ENCODE assay signal across 7 mouse cellular contexts in the genomic region with DNA sequence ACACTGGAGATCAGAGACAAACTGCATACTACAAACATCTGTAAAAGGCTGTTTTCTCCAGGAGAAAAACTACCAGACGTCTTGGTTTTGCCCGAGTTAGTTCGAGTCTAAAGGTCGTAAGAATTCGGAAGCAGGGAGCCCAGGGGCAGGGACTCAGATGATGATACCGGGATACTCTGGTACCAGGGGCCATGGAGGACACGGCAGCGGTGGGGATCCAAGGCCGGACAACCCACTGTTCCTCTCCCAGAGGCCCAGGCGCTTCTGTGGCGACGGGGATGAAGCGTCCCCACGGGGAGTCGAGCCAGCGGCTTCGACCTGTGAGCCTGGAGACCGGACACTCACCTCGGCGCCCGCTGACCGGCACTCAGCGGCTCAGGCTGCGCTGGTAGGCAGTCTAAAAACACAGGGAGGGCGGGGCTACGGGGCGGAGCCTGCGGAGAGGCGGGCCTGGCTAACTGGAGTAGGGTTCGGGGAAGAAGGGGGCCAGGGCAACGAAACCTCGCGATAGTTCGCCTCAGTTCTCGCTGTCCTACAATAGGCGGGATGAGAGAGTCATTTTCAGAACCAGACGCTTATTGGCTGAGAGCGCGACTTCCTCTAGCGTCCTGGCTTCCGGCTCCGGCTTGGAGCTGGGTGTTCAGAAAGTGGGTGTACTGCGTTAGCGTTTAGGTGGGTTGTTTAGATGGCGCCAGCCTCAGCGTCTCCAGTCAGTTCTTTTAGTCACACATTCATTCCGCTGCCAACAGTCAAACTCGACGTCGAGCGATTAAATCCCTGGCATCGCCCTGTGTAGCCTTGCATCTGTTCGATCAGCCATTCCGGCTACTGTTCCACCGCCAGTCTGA. TPM values are rescaled to one million over a fixed set of nuclear protein-coding genes. Genes with fewer than 3 reads are reported as not detected.
DNase-seq lines count a peak whose midpoint lies in the region; ATAC-seq lines count a peak whose summit lies in the region.

Lrrc28 (minus strand) TSS at position 436 of the 848 bp plus-strand sequence.

- H3K9me3 ChIP-seq in embryonic facial prominence, embryonic 11.5 days (replicated peaks; ENCODE audit: control insufficient read depth, low read length): no peaks in the 10 kb centered on the region
- no peaks in the 10 kb centered on the region for H3K9me3 ChIP-seq in limb, embryonic 10.5 days (replicated peaks)
- H3K9me3 ChIP-seq in midbrain, embryonic 13.5 days: no peaks in the 10 kb centered on the region

- under 1% methylated on average over 54 of the region's 55 CpGs for WGBS in embryonic facial prominence, embryonic 11.5 days
- WGBS in limb, embryonic 10.5 days: under 1% methylated on average over 55 of the region's 55 CpGs
- under 1% methylated on average over 55 of the region's 55 CpGs for WGBS in midbrain, embryonic 13.5 days

- H3K27me3 ChIP-seq in embryonic facial prominence, embryonic 11.5 days (ENCODE audit: control insufficient read depth, insufficient read depth, low read length): no peaks in the 10 kb centered on the region
- H3K27me3 ChIP-seq in limb, embryonic 10.5 days (ENCODE audit: low read depth, poor library complexity, severe bottlenecking): no peaks in the 10 kb centered on the region
- H3K27me3 ChIP-seq in midbrain, embryonic 13.5 days: no peaks in the 10 kb centered on the region

- H3K36me3 ChIP-seq in embryonic facial prominence, embryonic 11.5 days (replicated peaks; ENCODE audit: control insufficient read depth, insufficient read depth, low read depth, low read length): no peaks in the 10 kb centered on the region
- no peaks in the 10 kb centered on the region for H3K36me3 ChIP-seq in limb, embryonic 10.5 days
- H3K36me3 ChIP-seq in midbrain, embryonic 13.5 days: peaks cover 5% of the 10 kb centered on the region

- peak within 1 kb of the TSS; percentile 76 for H3K9ac ChIP-seq in embryonic facial prominence, embryonic 11.5 days (replicated peaks; ENCODE audit: low read length)
- peak within 1 kb of the TSS; percentile 85 for H3K9ac ChIP-seq in midbrain, embryonic 13.5 days (replicated peaks)

- no peaks in the 10 kb centered on the region for H3K4me1 ChIP-seq in embryonic facial prominence, embryonic 11.5 days (ENCODE audit: control insufficient read depth, insufficient read depth, low read length)
- H3K4me1 ChIP-seq in limb, embryonic 10.5 days: peaks cover 37% of the 10 kb centered on the region
- H3K4me1 ChIP-seq in midbrain, embryonic 13.5 days (replicated peaks): peaks cover 42% of the 10 kb centered on the region

- peak within 1 kb of the TSS; percentile 60 for H3K4me2 ChIP-seq in embryonic facial prominence, embryonic 11.5 days (ENCODE audit: low read depth, low read length)
- peak within 1 kb of the TSS; percentile 75 for H3K4me2 ChIP-seq in midbrain, embryonic 13.5 days (replicated peaks)

- peak; percentile 99 for DNase-seq in adrenal gland, postnatal 14 days
- DNase-seq in embryonic facial prominence, embryonic 11.5 days (ENCODE audit: low spot score): peak; percentile 99
- peak; percentile 99 for DNase-seq in kidney, adult 11 months
- DNase-seq in limb, embryonic 10.5 days (ENCODE audit: low spot score): peak; percentile 96
- DNase-seq in spleen, adult 12 weeks (ENCODE audit: low spot score): peak; percentile 93

- peak; percentile 97 for ATAC-seq in embryonic facial prominence, embryonic 11.5 days (replicated peaks; ENCODE audit: insufficient number of reproducible peaks, low FRiP score, low TSS enrichment, low read depth)
- ATAC-seq in granulocyte monocyte progenitor cell, adult 5-6 weeks (replicated peaks; ENCODE audit: poor library complexity, severe bottlenecking): peak; percentile 97
- peak; percentile 99 for ATAC-seq in midbrain, embryonic 13.5 days

- H3K4me3 ChIP-seq in embryonic facial prominence, embryonic 11.5 days (ENCODE audit: low read depth, low read length): peak within 1 kb of the TSS; percentile 67
- peak within 1 kb of the TSS; percentile 66 for H3K4me3 ChIP-seq in limb, embryonic 10.5 days
- H3K4me3 ChIP-seq in midbrain, embryonic 13.5 days (replicated peaks): peak within 1 kb of the TSS; percentile 72

- peak within 1 kb of the TSS; percentile 65; the same call in 1 of the 2 replicates for H3K27ac ChIP-seq in embryonic facial prominence, embryonic 11.5 days (replicated peaks; ENCODE audit: low read depth, low read length)
- H3K27ac ChIP-seq in limb, embryonic 10.5 days: peak within 1 kb of the TSS; percentile 86
- peak within 1 kb of the TSS; percentile 90 for H3K27ac ChIP-seq in midbrain, embryonic 13.5 days

RNA-seq across cellular contexts. Expression of gene Lrrc28, which starts in this region (rescaled TPM):
- total RNA-seq in adrenal gland, postnatal 14 days (2021): 19.5 and 19.8 TPM in 2 replicates
- 24.9 and 27.6 TPM in 2 replicates for polyA plus RNA-seq in embryonic facial prominence, embryonic 11.5 days (2014; fragmentation: Nextera tagmentation; extraction: Ambion mirVana)
- total RNA-seq in granulocyte monocyte progenitor cell, adult 5-6 weeks (2014; fragmentation: Nextera tagmentation): 15.2 and 16.6 TPM in 2 replicates
- total RNA-seq in granulocyte monocyte progenitor cell, adult 5-6 weeks (2017): 13.0 and 17.9 TPM in 2 replicates
- 18.9 and 22.5 TPM in 2 replicates for polyA plus RNA-seq in limb, embryonic 10.5 days (2016; fragmentation: Nextera tagmentation; extraction: Ambion mirVana)
- 33.3 and 34.4 TPM in 2 replicates for polyA plus RNA-seq in midbrain, embryonic 13.5 days (2015; fragmentation: Nextera tagmentation; extraction: Ambion mirVana)

Comparison
In these comparisons a context has a peak if more than half of its experiments do, and no peak if none do; other contexts are left out.
1. Peak in every context shown above with its lines: DNase-seq, ATAC-seq, H3K4me3 ChIP-seq and H3K27ac ChIP-seq.